Mouse (Mus musculus) c-Kit-positive CD71-negative TER-119-negative erythroid progenitor cells, embryonic 14.5 days (primary cell): Measurements from ENCODE around the gene Olfr195.
"Not testable (repeated sequence)": the region's sequence is repeated elsewhere in the genome, so short reads cannot be mapped to it uniquely, and the experiment has no call there.

Experiments used
- DNase-seq: peaks from one replicate; pipeline ENCODE4 v3.0.0-alpha.2; 2013; ENCODE audit warnings: low read depth

The Olfr195 gene

DNA sequence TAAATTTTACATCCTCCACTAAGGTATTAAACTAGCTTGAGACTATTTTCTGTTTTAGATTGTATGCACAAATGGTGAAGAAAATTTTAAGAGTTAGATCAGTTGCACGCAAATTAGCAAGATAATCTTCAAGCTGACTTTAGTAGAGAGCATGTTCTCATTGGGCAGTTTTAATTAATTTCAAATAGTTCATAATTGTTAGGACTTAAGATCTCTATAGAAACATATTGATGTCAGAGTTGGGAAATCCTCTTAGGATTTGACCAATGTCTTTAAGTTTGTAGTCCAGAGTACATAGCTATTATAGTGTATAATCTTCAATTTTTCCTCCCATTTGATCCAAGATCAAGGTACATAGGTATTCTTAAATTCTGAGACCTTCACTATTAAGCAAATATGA is at the start of gene Olfr195:
Gene Olfr195, plus strand, starts transcription at position 301 of the 400 bp plus-strand sequence.
- DNase-seq, result no peak

DNA sequence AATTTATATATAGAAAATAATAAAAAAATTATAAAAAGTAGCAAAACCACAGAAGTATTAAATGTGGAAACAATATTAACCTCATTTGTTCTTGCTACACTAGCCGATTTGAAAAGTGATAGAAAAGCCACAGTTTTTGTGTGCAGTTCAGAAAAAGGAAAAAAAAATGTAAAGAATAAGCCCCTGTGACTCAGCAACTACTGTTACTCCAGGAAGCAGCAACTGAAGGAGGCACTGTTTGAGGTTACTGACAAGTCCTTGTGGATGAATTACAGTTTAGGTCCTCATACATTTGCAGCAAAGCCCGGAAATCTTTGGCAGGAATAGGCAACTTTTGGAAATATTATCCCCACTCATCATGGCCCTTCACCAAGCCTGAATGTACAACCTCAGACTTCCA is 41.5 kb upstream of the Olfr195 start:
- DNase-seq, result no peak

DNA sequence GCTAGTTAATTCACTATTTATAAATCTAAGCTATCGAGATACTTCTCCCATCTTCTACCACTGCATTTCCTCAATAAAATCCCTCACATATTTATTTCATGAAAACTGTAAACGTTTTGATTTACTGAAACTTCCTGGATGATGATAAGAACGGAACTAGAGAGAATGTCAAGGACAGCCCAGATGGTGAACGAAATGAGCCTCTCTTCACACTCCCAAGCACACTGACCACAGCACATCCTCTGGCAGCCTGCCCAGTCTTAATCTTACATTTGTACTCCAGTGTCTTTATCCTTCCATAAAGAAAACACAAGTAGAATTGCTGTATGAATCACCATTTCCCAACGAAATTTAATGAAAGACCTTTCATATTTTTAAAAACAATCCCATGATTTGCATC is 38.3 kb upstream of the Olfr195 start:
- not testable (repeated sequence) for DNase-seq

DNA sequence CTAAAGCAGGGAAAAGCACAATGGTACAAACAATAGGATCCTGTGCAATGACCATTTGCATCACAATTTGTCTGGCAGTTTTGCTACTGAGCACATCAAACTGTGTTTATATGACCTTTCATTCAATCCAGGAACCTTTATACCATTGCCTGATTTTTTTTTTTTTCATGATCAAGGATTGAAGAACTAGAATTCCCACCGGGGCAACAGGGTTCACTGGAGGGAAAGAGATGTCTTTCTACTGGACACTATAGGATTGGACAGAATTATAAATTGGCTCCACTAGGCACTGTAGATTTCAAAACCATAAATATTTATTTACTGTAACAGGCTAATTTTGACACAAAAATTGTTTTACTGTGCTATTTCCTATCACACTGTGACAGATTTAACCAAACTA is 35.1 kb upstream of the Olfr195 start, which contains the start of gene Olfr193:
Gene Olfr193, minus strand, starts transcription at position 101 of the 400 bp plus-strand sequence.
- DNase-seq, result no peak

DNA sequence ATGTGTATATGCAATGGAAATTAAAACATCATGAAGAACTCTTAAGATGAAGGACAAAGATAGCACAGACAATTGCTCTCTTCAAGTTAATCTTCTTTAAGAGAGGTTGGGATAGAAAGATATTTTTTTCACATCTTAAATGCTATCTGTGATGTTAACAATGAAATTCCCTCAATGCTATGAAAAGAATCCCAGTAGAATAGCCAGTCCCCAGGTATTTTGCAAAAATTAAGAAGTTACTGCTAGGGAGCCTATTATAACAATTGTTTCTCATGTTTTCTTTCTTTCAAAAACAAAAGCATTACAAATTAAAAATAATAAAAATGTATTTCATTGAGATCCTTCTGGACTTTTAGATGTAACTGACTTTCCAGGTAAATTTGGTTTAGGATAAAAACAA is 25.9 kb upstream of the Olfr195 start, which contains the start of gene Olfr194:
Gene Olfr194, minus strand, starts transcription at position 101 of the 400 bp plus-strand sequence.
- DNase-seq, result no peak

DNA sequence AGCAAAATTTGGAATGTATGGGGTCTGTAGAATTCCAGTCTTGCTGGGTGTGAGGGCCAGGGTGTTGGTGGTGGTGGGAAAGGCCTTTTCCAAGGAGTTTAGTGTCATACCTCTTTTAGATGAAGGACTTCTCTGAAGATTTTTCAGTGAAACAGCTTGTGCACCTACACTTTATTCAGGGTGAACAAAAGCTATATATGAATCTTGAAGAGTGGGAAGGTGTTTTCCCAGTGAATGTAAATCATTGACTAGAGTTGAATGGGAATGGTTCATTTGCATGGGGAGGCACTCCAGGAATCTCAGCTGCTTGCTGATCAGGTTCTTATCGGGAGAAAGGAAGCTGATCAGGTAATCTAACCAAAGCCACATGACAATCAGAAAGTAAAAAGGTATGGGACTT is 16.1 kb upstream of the Olfr195 start:
- no peak for DNase-seq

DNA sequence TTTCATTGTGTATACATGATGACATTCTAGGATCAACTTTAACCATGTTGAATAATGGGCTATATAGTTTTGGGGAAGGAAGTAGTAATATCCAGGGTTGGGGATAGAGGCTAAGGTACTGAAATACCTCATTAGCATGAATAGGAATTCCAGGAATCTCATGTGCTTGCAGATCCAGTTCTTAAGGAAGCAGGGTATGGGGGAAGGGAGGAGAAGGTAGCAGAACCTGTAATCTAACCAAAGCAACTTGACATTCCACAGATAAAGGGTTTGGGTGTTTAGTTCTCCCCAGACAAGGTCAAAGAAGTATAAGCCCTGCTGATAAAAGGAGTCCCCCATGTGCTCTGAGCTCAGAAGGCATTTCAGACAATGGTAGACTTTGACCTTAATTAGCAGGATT is 5.7 kb upstream of the Olfr195 start:
- DNase-seq, result no peak

DNA sequence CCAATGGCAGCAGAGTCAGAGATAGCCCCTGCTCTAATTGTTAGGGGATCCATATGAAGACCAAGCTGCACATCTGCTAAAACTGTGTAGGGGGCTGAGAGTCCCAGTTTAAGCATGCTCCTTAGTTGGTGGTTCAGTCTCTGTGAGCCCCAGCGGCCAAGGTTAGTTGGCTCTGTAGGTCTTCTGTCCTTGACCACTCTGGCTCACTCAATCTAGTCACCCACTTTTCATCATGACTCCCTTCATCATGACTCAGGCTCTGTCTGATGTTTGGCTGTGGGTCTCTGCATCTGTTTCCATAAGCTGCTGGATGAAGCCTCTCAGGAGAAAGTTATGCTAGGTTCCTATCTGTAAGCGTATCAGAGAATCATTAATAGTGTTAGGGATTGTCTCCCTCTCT is 5.2 kb downstream of the Olfr195 start:
- no peak for DNase-seq

DNA sequence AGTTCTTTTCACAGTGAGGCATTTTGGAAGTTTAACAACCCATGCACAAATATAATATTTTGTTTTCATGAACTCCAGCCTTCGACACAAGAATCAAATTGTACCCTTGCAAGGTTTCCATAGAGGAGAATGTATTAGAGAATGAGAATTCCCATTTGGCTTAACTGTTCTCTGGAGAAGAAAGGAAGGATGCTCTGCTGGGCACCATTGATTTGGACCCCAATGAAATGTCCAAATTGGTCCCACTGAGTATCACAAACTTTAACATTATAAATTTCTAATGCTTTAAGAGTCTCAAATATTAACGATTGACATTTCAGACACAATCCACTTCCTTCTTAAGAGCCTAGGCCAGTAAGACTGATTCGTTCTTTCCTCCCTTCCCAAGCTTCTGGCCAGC is 23.5 kb downstream of the Olfr195 start, which contains the start of gene Olfr196:
Gene Olfr196, minus strand, starts transcription at position 101 of the 400 bp plus-strand sequence.
- DNase-seq, result no peak
